Mouse (Mus musculus) midbrain, embryonic 13.5 days (tissue): ENCODE measurements around the gene Unc5c. TPM values are rescaled to one million over a fixed set of nuclear protein-coding genes. Genes with fewer than 3 reads are reported as not detected.

Source experiments
- ATAC-seq: fragments of 200-750 bp; cut with Nextera tagmentation; 2 replicates; pipeline ENCODE4 v1.8.0; 2017; ENCODE audit warnings: mild to moderate bottlenecking, moderate TSS enrichment, moderate library complexity
- H3K27ac ChIP-seq: fragments of 300-500 bp; sonication (generic); 2 replicates; pipeline ENCODE4 v1.5.1; 2015; ENCODE audit warnings: inconsistent platforms, mild to moderate bottlenecking, moderate library complexity
- H3K27me3 ChIP-seq: fragments of 300-500 bp; sonication (generic); 2 replicates; pipeline ENCODE4 v1.6.1; 2015; ENCODE audit warnings: mild to moderate bottlenecking, inconsistent platforms
- H3K36me3 ChIP-seq: fragments of 300-500 bp; sonication (generic); 2 replicates; pipeline ENCODE4 v1.6.1; 2015; ENCODE audit warnings: mild to moderate bottlenecking, inconsistent platforms
- H3K4me1 ChIP-seq: fragments of 300-500 bp; sonication (generic); replicated peaks from 2 replicates; pipeline ENCODE4 v1.6.1; 2015; ENCODE audit warnings: inconsistent platforms
- H3K4me2 ChIP-seq: fragments of 300-500 bp; sonication (generic); replicated peaks from 2 replicates; pipeline ENCODE4 v1.6.1; 2015; ENCODE audit warnings: moderate library complexity, mild to moderate bottlenecking, inconsistent platforms
- H3K4me3 ChIP-seq: fragments of 300-500 bp; sonication (generic); replicated peaks from 2 replicates; pipeline ENCODE4 v1.5.1; 2015; ENCODE audit warnings: mild to moderate bottlenecking, inconsistent platforms
- H3K9ac ChIP-seq: fragments of 300-500 bp; sonication (generic); replicated peaks from 2 replicates; pipeline ENCODE4 v1.6.1; 2015; ENCODE audit warnings: mild to moderate bottlenecking, inconsistent platforms
- H3K9me3 ChIP-seq: fragments of 300-500 bp; sonication (generic); 2 replicates; pipeline ENCODE4 v1.6.1; 2016; ENCODE audit warnings: mild to moderate bottlenecking, inconsistent platforms
- WGBS: fragments of 180-500 bp; shearing (Covaris S2); methylation state at CpG from one replicate; pipeline ENCODE4 v1.1.7; 2015; 5-methylcytosine and 5-hydroxymethylcytosine counted together
- polyA plus RNA-seq: library from polyadenylated mRNA; unstranded; fragments of >200 nt; fragmentation: Nextera tagmentation; extraction: Ambion mirVana; gene quantifications from 2 replicates; pipeline ENCODE4 v1.2.1, GENCODE M21; 2015

Unc5c gene
- polyA plus RNA-seq, 1 experiment from 2014 or later = 9.9 TPM

DNA sequence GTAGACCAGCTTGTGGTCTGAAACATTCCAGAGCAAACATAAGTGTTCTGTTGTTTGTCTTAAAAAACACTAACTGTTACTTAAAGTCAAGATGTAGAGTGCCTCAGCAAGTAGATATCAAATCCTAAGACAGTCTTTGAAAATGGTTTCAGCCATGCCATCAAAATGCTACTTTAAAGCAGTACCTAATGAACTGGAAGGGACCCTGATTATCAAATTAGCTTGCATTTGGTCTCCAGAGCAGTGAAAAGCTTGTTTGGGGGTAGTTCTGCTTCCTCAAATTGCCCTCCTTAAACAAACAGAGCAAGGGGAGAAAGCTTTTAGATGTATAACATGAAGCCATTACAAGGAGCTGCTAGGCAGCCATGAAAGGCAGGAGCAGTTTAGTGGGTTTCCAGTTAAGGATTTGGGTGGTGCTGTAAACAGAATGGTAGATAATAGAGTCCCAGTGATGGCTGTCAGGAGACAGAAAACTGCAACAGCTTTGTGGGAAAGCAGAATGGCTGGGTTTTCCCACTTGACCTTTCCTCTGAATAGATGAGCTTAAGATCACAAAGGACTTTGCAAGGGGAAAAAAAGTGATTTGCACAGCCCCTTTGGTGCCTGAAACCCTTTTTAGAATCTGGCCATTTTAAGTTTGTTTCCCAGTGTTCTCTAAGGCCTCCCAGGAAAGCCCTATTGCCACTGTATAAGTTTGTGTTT lies 116.3 kb downstream of the Unc5c start:
- Histone ChIP-seq H3K27me3 (peaks cover 44% of the 10 kb centered on the region), H3K4me3 (no peak overlapping the region), H3K4me2 (no peak overlapping the region), H3K9me3 (peaks cover 4% of the 10 kb centered on the region; the same call in 1 of the 2 replicates), H3K4me1 (peaks cover 14% of the 10 kb centered on the region), H3K9ac (no peak overlapping the region), H3K27ac (no peak overlapping the region), H3K36me3 (no peaks in the 10 kb centered on the region)
- peak; percentile 87 for ATAC-seq

DNA sequence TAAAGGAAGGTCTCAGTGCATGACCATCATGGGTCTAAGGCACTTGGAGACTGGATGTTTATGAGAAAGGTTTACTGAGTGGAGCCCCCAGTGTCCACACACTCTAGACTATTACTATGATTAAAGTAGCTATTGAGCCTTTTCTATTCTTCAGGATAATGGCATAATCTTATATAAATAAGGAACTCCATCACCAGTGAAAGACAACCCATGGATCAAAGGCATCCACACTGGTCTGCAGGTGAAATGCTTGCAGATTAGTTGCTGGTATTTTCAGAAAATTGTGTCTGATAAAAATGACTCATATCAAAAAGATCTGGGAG lies 116.8 kb downstream of the Unc5c start:
- H3K36me3 ChIP-seq = no peaks in the 10 kb centered on the region
- H3K27ac ChIP-seq = no peak overlapping the region
- ATAC-seq = no peak; the same call in 1 of the 2 replicates
- no peak overlapping the region for H3K9ac ChIP-seq
- peaks cover 48% of the 10 kb centered on the region for H3K27me3 ChIP-seq
- peaks cover 14% of the 10 kb centered on the region for H3K4me1 ChIP-seq
- no peak overlapping the region for H3K4me2 ChIP-seq
- H3K9me3 ChIP-seq = peaks cover 4% of the 10 kb centered on the region; the same call in 1 of the 2 replicates
- no peak overlapping the region for H3K4me3 ChIP-seq

DNA sequence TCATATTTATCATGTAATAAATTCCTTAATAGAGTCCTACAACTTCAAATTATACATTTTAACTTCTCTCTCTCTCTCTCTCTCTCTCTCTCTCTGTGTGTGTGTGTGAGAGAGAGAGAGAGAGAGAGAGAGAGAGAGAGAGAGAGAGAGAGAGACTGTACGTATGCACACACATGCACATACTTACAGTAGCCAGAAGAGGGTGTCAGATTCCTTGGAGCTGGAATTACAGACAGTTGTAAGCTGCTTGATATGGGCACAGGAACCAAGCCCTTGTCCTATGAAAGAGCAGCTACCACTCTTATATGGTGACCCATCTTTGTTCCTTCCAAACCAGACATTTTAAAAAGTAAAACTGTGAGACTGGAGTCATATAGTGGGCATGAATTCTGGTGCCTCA lies 118.2 kb downstream of the Unc5c start:
- Histone ChIP-seq H3K4me2 (no peak overlapping the region), H3K27ac (no peak overlapping the region), H3K9me3 (peaks cover 4% of the 10 kb centered on the region; the same call in 1 of the 2 replicates), H3K27me3 (peaks cover 51% of the 10 kb centered on the region), H3K9ac (no peak overlapping the region), H3K4me3 (no peak overlapping the region), H3K36me3 (no peaks in the 10 kb centered on the region), H3K4me1 (peaks cover 23% of the 10 kb centered on the region)
- ATAC-seq = no peak
- 86% methylated on average over 1 of the region's 1 CpGs for WGBS

GRCm38 (mm10) chr3:141589392-141590012 lies 124.5 kb downstream of the Unc5c start:
- H3K9me3 ChIP-seq = no peaks in the 10 kb centered on the region
- H3K4me3 ChIP-seq = no peak overlapping the region
- ATAC-seq = no peak
- 48% methylated on average over 4 of the region's 4 CpGs for WGBS
- H3K4me1 ChIP-seq = peaks cover 24% of the 10 kb centered on the region
- no peak overlapping the region for H3K9ac ChIP-seq
- no peak overlapping the region for H3K4me2 ChIP-seq
- no peak overlapping the region; the same call in 1 of the 2 replicates for H3K27ac ChIP-seq
- peaks cover 52% of the 10 kb centered on the region for H3K27me3 ChIP-seq
- H3K36me3 ChIP-seq = no peaks in the 10 kb centered on the region

- Histone ChIP-seq H3K27ac (no peak overlapping the region), H3K36me3 (no peaks in the 10 kb centered on the region), H3K27me3 (peaks cover 33% of the 10 kb centered on the region), H3K9me3 (no peaks in the 10 kb centered on the region), H3K9ac (no peak overlapping the region), H3K4me1 (peaks cover 14% of the 10 kb centered on the region), H3K4me3 (no peak overlapping the region), H3K4me2 (no peak overlapping the region)
- peak; percentile 20; the same call in 1 of the 2 replicates for ATAC-seq
- 75% methylated on average over 5 of the region's 5 CpGs for WGBS
Measured at GRCm38 (mm10) chr3:141593249-141593648, 128.2 kb downstream of the Unc5c start.

DNA sequence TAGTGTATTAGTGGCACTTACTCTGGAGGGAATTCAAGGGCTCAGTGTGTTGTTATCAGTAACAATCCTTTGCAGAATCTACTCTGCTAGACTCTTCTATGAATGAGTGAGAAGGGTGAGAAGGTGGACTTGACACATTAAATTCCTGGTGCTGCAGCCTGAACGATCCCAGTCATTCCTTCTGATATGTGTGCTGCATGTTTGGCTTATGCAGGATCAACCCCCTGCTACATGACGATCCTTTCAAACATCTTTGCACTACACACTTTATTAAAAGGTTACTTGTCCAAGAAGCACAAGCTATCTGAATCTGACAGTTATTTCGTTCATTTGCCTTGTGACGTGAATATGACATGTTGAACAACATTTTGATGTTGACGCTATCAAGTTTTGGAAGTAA lies 129.1 kb downstream of the Unc5c start:
- no peak for ATAC-seq
- Histone ChIP-seq H3K36me3 (no peaks in the 10 kb centered on the region), H3K9me3 (no peaks in the 10 kb centered on the region), H3K27me3 (peaks cover 30% of the 10 kb centered on the region; the same call in 1 of the 2 replicates), H3K27ac (no peak overlapping the region), H3K4me2 (no peak overlapping the region), H3K4me1 (peaks cover 9% of the 10 kb centered on the region), H3K9ac (no peak overlapping the region), H3K4me3 (no peak overlapping the region)
- 82% methylated on average over 5 of the region's 5 CpGs for WGBS

DNA sequence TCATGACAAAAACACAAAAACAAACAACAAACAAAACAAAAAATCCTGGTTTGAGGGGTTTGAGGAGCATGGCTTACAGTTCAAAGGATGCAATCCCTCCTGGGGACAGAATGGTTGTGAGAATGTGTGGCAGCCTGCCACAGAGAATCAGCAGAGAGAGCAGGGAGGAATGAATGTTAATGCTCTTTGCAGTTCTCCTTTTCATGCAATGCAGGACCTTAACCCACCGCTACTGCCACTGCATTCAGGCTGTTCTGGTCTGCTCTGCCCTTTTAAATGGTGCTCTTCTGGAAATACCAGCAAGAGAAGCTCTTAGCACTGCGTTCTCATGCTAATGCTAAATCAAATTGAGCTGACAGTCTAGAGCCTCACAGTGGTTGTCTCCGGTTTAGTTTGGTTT lies 130.1 kb downstream of the Unc5c start:
- Histone ChIP-seq H3K27ac (no peak overlapping the region), H3K9ac (no peak overlapping the region), H3K4me1 (peaks cover 7% of the 10 kb centered on the region), H3K36me3 (no peaks in the 10 kb centered on the region), H3K9me3 (no peaks in the 10 kb centered on the region), H3K27me3 (peaks cover 26% of the 10 kb centered on the region; the same call in 1 of the 2 replicates), H3K4me2 (no peak overlapping the region), H3K4me3 (no peak overlapping the region)
- ATAC-seq = no peak
- 13% methylated on average over 3 of the region's 3 CpGs for WGBS

DNA sequence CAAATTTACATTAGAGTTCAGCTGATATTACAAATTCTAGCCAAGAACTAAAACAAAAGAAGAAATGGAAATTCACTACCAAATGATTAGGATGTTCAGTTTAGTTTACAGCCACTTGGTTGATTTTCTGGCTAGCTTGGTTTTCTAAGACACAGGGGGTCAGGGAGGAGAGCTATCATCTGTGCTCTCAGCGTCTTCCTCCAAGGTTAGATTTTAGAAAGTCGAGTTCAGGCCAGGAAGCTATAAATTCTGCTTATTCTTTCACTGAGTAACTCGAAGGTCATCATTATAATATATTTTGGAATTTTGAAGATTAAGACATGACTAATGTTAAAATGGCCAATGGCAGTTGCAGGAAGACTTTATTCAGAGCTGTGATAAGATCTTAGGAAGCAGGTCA lies 131.4 kb downstream of the Unc5c start:
- 77% methylated on average over 3 of the region's 3 CpGs for WGBS
- Histone ChIP-seq H3K9ac (no peak overlapping the region), H3K27ac (no peak overlapping the region), H3K9me3 (no peaks in the 10 kb centered on the region), H3K4me1 (peaks cover 19% of the 10 kb centered on the region), H3K27me3 (peaks cover 26% of the 10 kb centered on the region; the same call in 1 of the 2 replicates), H3K4me3 (no peak overlapping the region), H3K36me3 (no peaks in the 10 kb centered on the region), H3K4me2 (no peak overlapping the region)
- ATAC-seq = no peak

- 68% methylated on average over 1 of the region's 1 CpGs for WGBS
- H3K36me3 ChIP-seq = no peaks in the 10 kb centered on the region
- H3K27me3 ChIP-seq = peaks cover 26% of the 10 kb centered on the region; the same call in 1 of the 2 replicates
- H3K9ac ChIP-seq = no peak overlapping the region
- H3K27ac ChIP-seq = no peak overlapping the region
- no peaks in the 10 kb centered on the region for H3K9me3 ChIP-seq
- peaks cover 21% of the 10 kb centered on the region for H3K4me1 ChIP-seq
- H3K4me2 ChIP-seq = no peak overlapping the region
- no peak for ATAC-seq
- H3K4me3 ChIP-seq = no peak overlapping the region
Measured at GRCm38 (mm10) chr3:141596881-141597280, 131.9 kb downstream of the Unc5c start.

GRCm38 (mm10) chr3:141597974-141598373 lies 133.0 kb downstream of the Unc5c start:
- ATAC-seq = no peak
- 84% methylated on average over 2 of the region's 2 CpGs for WGBS

DNA sequence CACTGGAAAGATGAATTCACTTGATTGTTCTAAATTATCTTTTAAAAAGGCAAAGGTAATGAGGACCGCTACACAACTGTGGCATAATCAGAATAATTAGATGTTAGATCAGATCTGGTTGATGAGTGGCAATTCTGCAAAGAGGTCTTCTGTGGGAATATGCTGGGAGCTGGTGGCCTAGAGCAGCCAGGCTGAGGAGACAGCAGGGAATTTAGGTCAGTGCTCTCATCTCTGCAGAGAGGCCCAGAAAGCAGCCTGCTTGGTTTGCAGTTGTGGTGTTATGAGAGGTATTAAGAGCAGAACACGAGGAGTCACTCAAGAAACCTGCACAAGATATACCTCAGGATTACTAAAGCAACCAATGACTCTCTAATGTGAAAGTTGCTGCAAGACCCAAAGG lies 133.9 kb downstream of the Unc5c start:
- H3K9ac ChIP-seq = no peak overlapping the region
- no peak for ATAC-seq
- H3K27ac ChIP-seq = no peak overlapping the region
- no peaks in the 10 kb centered on the region for H3K9me3 ChIP-seq
- 85% methylated on average over 2 of the region's 2 CpGs for WGBS
- no peaks in the 10 kb centered on the region for H3K36me3 ChIP-seq
- peaks cover 19% of the 10 kb centered on the region; the same call in 1 of the 2 replicates for H3K27me3 ChIP-seq
- no peak overlapping the region for H3K4me3 ChIP-seq
- H3K4me1 ChIP-seq = peaks cover 21% of the 10 kb centered on the region
- no peak overlapping the region for H3K4me2 ChIP-seq

More at GRCm38 (mm10) chr3:141597974-141598373, 133.0 kb downstream of the Unc5c start:
- no peaks in the 10 kb centered on the region for H3K36me3 ChIP-seq
- no peaks in the 10 kb centered on the region for H3K9me3 ChIP-seq
- H3K4me3 ChIP-seq = no peak overlapping the region
- no peak overlapping the region for H3K9ac ChIP-seq
- H3K4me2 ChIP-seq = no peak overlapping the region
- H3K27me3 ChIP-seq = peaks cover 26% of the 10 kb centered on the region; the same call in 1 of the 2 replicates
- peaks cover 21% of the 10 kb centered on the region for H3K4me1 ChIP-seq
- H3K27ac ChIP-seq = no peak overlapping the region

GRCm38 (mm10) chr3:141601072-141601549 lies 136.1 kb downstream of the Unc5c start:
- Histone ChIP-seq H3K27me3 (0 out of 2 replicates have a peak, but pooled peaks cover 8% of the 10 kb centered on the region), H3K4me2 (no peak overlapping the region), H3K9ac (no peak overlapping the region), H3K9me3 (no peaks in the 10 kb centered on the region), H3K4me1 (peaks cover 21% of the 10 kb centered on the region), H3K36me3 (no peaks in the 10 kb centered on the region), H3K27ac (no peak overlapping the region), H3K4me3 (no peak overlapping the region)
- peak; percentile 86 for ATAC-seq
- 12% methylated on average over 6 of the region's 6 CpGs for WGBS
